Mouse (Mus musculus): Measurements from ENCODE around the gene Lingo4. TPM values are rescaled to one million over a fixed set of nuclear protein-coding genes. Genes with fewer than 3 reads are reported as not detected.

Lingo4 gene
- polyA plus RNA-seq, 1 experiment from 2014 or later = 0.15 TPM

DNA sequence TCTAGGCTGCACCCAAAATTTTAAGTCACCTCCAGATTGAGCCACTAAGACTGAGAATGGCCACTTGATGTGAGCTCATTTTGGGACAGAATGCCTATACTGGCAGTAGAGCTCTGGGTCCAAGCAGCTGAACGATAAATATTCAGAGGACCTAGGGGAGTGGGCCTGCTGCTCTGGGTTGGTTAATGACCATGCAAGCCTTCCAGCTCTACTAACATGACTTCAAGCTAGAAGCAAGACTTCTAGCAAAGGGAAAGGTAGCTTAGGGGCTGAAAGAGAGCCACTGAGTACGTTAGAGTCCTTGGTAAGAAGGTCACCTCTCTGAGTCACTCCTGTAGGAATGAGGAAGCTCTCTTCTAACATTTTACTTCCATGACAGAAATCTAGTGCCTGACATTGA lies 6.2 kb upstream of the Lingo4 start:
- DNase-seq (ENCODE audit: extremely low spot score, low spot score) = no peak
- H3K36me3 ChIP-seq (replicated peaks) = no peaks in the 10 kb centered on the region
- no peaks in the 10 kb centered on the region; the same call in 1 of the 2 replicates for H3K4me1 ChIP-seq
- H3K27me3 ChIP-seq (ENCODE audit: poor library complexity, severe bottlenecking) = peaks cover 9% of the 10 kb centered on the region
- no peaks in the 10 kb centered on the region for H3K9me3 ChIP-seq
- 77% methylated on average over 2 of the region's 2 CpGs for WGBS
- H3K4me3 ChIP-seq = no peak overlapping the region
- H3K27ac ChIP-seq = no peak overlapping the region

DNA sequence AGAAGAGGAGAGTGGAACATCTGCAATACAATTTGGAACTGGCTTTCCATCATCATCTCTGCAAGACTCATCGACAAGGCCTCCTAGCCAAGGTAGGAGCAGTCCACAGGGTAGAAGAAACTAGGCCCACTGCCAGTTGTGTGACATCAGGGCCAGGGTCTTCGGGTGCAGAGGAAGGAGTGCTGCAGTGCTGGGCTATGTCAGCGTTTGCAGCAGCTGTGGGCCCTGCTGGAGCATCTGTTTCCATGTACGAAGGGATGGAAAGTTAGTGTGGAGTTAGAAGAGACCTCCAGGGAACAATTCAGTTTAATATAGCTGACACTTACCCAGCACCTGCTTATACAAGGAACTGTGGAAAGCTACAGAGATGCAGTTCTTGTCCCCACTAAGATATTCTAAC lies 5.3 kb upstream of the Lingo4 start:
- Histone ChIP-seq H3K9me3 (no peaks in the 10 kb centered on the region), H3K27me3 (ENCODE audit: poor library complexity, severe bottlenecking) (peaks cover 18% of the 10 kb centered on the region), H3K4me1 (no peaks in the 10 kb centered on the region; the same call in 1 of the 2 replicates), H3K27ac (no peak overlapping the region), H3K4me3 (no peak overlapping the region), H3K36me3 (replicated peaks) (no peaks in the 10 kb centered on the region)
- 78% methylated on average over 4 of the region's 4 CpGs for WGBS
- no peak for DNase-seq (ENCODE audit: extremely low spot score, low spot score)

DNA sequence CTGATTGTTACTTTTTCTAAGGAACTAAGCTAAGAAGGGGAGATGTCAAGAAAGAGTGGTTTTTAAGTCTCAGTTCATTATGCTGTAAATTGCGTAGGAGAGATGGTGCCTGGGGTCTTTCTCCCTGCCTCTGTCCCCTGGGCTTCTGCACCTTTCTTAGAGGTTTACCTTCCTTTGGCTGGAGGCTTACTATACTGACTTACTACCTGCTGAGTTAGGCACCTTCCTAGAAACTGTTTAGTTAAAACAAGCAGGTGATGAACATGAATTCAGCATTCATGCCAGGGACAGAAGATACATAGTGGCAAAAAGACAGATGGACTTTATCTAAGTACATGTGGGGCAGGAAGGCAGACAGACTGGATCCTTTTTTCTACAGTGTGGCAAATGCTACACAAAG lies 2.0 kb upstream of the Lingo4 start:
- WGBS = 72% methylated on average over 1 of the region's 1 CpGs
- Histone ChIP-seq H3K4me1 (peaks cover 19% of the 10 kb centered on the region), H3K36me3 (replicated peaks) (no peaks in the 10 kb centered on the region), H3K27ac (no peak overlapping the region), H3K4me3 (no peak overlapping the region), H3K27me3 (ENCODE audit: poor library complexity, severe bottlenecking) (peaks cover 51% of the 10 kb centered on the region), H3K9me3 (no peaks in the 10 kb centered on the region)
- no peak for DNase-seq (ENCODE audit: extremely low spot score, low spot score)

DNA sequence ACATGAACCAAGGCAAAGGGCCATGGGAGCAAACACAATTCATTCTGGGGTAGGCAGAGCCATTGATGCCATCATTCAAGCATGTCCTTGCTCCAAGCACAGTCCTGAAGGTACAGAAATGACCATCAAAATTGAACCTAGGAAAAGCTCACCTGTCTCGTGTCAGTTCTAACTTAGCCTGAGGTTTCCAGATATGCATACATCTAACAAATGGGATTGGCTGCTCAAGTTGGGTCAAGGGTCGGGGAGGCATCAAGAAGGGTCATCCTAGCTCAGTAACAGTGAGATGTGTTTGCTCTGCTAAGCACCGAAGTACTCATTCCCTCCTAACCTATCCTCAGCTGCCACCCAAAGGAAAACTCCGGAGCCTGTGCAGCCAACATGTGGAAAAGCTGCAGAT lies 1.5 kb upstream of the Lingo4 start:
- no peak overlapping the region for H3K4me3 ChIP-seq
- WGBS = 86% methylated on average over 4 of the region's 4 CpGs
- H3K27me3 ChIP-seq (ENCODE audit: poor library complexity, severe bottlenecking) = peaks cover 56% of the 10 kb centered on the region
- peaks cover 19% of the 10 kb centered on the region for H3K4me1 ChIP-seq
- no peak overlapping the region for H3K27ac ChIP-seq
- DNase-seq (ENCODE audit: extremely low spot score, low spot score) = no peak
- H3K9me3 ChIP-seq = no peaks in the 10 kb centered on the region
- H3K36me3 ChIP-seq (replicated peaks) = no peaks in the 10 kb centered on the region

DNA sequence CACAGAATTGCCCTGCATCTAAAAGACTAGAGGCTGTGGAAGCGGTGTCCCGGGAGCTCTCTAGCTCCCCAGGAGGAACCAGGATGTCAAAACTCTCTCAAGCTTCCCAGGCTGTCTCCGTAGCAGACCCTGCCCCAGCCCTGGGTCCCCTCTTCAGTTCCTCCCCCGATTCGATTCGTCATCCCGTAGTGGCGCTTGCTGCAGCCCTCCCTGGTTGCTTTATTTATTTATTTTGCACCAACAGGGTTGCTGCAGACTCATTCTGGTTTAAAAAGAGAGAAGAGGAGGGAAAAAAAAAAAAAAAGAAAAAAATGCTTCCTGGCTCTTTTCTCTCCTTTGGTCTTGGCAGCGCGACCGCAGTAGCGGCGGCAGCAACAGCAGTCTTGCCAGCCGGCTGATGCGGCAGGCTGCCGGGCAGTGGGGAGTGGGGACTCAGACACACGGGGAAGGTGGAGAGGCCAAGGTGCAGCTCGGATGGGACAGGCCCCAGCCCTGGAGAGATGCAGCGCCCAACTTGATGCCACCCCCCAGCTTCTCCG lies 695 bp downstream of the Lingo4 start:
- Histone ChIP-seq H3K4me3 (peak overlapping the region; percentile 52), H3K27ac (peak overlapping the region; percentile 67), H3K4me1 (peaks cover 31% of the 10 kb centered on the region), H3K9me3 (no peaks in the 10 kb centered on the region), H3K36me3 (replicated peaks) (no peaks in the 10 kb centered on the region), H3K27me3 (ENCODE audit: poor library complexity, severe bottlenecking) (peaks cover 78% of the 10 kb centered on the region)
- 3% methylated on average over 20 of the region's 20 CpGs for WGBS
- peak; percentile 29 for DNase-seq (ENCODE audit: extremely low spot score, low spot score)

DNA sequence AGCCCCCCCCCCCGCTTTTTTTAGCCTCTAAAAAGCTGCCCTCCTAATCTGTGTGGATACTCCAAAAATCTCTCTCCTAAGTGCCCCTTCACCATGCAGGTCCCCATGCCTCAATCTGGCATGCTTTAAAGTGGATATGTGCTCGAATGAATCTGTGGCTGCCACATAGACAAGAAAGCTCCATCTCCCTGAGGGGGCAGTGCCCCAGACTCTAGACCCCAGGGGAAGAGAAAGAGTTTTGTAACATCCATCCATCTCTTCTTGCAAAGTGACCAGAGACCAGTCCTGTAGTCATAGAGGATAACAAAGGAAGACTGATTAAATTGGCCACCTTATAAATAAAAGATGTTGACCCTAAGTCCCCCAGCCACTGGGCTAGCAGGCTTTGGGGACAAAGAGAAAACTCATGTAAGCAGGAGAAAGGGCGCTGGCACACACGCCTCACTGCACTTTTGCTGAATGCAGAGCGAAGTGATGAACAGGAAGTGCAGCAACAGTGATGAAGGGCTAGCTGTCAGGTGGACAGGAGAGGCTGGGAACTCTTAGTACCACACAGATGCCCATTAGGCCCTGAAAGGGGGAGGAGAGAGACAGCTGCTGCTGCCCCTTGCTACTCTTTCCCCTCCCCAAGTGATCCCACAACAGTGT lies 1.5 kb downstream of the Lingo4 start:
- Histone ChIP-seq H3K9me3 (no peaks in the 10 kb centered on the region), H3K36me3 (replicated peaks) (no peaks in the 10 kb centered on the region), H3K4me1 (peaks cover 39% of the 10 kb centered on the region), H3K27ac (peak overlapping the region; percentile 67), H3K27me3 (ENCODE audit: poor library complexity, severe bottlenecking) (peaks cover 85% of the 10 kb centered on the region), H3K4me3 (peak overlapping the region; percentile 52; the same call in 1 of the 2 replicates)
- DNase-seq (ENCODE audit: extremely low spot score, low spot score) = no peak
- 29% methylated on average over 5 of the region's 5 CpGs for WGBS

DNA sequence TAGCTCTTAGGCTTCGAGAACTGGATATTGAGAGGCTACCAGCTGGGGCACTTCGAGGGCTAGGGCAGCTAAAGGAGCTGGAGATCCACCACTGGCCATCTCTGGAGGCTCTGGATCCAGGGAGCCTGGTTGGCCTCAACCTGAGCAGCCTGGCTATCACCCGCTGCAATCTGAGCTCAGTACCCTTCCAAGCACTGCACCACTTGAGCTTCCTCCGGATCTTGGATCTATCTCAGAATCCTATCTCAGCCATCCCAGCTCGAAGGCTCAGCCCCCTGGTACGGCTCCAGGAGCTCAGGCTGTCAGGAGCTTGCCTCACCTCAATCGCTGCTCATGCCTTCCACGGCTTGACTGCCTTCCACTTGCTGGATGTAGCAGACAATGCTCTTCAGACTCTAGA lies 4.1 kb downstream of the Lingo4 start:
- Histone ChIP-seq H3K9me3 (no peaks in the 10 kb centered on the region), H3K36me3 (replicated peaks) (no peaks in the 10 kb centered on the region), H3K4me1 (peaks cover 41% of the 10 kb centered on the region), H3K4me3 (no peak overlapping the region), H3K27me3 (ENCODE audit: poor library complexity, severe bottlenecking) (peaks cover 74% of the 10 kb centered on the region), H3K27ac (0 out of 2 replicates have a peak overlapping the region, but pooled peaks have one; percentile 30)
- DNase-seq (ENCODE audit: extremely low spot score, low spot score) = no peak
- WGBS = 75% methylated on average over 8 of the region's 8 CpGs

DNA sequence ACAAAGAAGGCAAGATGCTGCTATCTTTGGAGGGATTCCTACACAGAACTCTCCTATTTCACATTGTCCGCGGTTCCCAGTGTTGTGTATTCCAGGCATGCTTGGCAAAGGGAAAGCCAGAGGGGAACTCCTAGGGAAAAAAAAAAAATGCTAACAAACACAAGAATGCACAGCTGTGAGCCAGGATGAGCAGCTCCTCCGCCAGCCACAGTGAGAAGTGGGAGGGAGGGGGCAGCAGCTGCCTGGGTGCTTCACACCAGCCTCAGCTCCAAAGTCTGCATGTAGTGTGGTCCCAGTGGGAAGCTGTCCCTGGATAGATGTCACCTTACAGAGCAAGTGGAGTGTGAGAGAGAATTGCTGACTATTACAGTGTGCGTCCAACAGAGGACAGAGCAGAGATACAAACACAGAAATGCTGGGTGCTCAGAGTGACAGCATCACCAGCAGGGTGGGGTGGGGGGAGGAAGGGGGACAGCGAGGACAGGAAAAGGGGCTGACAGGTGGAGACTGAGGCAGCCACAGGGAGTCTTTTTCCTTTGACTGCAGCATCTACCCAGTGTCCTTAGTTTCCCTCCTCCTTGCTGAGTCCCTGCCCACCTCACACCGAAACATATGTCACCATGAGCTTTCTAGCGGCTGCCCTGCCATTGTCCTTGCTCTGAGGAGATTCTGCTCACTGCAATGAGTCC lies 6.2 kb downstream of the Lingo4 start:
- Histone ChIP-seq H3K27me3 (ENCODE audit: poor library complexity, severe bottlenecking) (peaks cover 54% of the 10 kb centered on the region), H3K4me1 (peaks cover 32% of the 10 kb centered on the region), H3K4me3 (no peak overlapping the region), H3K36me3 (replicated peaks) (no peaks in the 10 kb centered on the region), H3K9me3 (no peaks in the 10 kb centered on the region), H3K27ac (no peak overlapping the region)
- DNase-seq (ENCODE audit: extremely low spot score, low spot score) = no peak
- WGBS = 33% methylated on average over 7 of the region's 7 CpGs

DNA sequence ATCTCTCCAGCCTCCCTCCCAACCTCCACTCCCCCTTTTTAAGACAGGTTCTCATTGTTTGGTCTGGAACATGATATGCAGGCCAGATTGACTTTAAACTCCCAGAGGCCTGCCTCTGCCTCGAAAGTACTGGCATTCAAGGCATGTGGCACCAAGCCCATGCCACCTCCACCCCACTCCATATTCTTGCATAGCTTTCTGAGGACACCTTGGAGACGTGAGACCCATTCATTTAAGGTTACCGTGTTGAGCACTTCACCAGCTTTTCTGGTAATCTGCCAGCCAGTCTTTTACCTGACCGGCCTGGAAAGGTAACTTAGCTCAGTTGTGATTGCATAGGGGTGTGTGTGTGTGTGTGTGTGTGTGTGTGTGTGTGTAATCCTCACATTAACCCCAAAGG lies 7.2 kb downstream of the Lingo4 start:
- WGBS = 77% methylated on average over 4 of the region's 4 CpGs
- H3K4me1 ChIP-seq = peaks cover 22% of the 10 kb centered on the region
- no peak for DNase-seq (ENCODE audit: extremely low spot score, low spot score)

DNA sequence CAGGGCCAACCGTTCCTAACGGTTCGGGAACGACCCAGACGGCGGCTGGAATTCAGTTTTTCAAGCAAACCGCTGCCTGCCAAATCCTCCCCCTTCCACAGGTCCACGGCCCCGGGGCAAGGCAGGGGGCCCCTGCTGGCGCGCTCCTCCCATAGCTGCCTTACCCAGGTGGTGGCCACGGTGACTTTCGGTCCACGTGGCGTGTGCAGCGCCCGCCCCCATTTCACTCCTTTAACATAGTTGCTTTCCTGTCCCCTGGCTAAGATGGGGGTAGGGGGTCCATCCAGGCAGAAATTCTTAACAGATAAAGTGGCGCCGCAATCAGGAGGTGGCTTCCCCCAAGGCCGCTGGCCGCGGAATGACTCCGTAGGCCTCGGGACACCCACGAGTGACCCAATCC lies 14.2 kb downstream of the Lingo4 start:
- 13% methylated on average over 25 of the region's 25 CpGs for WGBS
- H3K4me1 ChIP-seq = peaks cover 20% of the 10 kb centered on the region
- H3K36me3 ChIP-seq (replicated peaks) = no peaks in the 10 kb centered on the region
- no peak for DNase-seq (ENCODE audit: extremely low spot score, low spot score)
- no peaks in the 10 kb centered on the region for H3K9me3 ChIP-seq
- peak overlapping the region; percentile 61 for H3K4me3 ChIP-seq
- peak overlapping the region; percentile 89 for H3K27ac ChIP-seq
- H3K27me3 ChIP-seq (ENCODE audit: poor library complexity, severe bottlenecking) = peaks cover 6% of the 10 kb centered on the region; the same call in 1 of the 2 replicates

More for the DNA sequence above, 7.2 kb downstream of the Lingo4 start:
- Histone ChIP-seq H3K27me3 (ENCODE audit: poor library complexity, severe bottlenecking) (peaks cover 43% of the 10 kb centered on the region), H3K9me3 (no peaks in the 10 kb centered on the region), H3K4me3 (no peak overlapping the region), H3K36me3 (replicated peaks) (no peaks in the 10 kb centered on the region), H3K27ac (no peak overlapping the region)

DNA sequence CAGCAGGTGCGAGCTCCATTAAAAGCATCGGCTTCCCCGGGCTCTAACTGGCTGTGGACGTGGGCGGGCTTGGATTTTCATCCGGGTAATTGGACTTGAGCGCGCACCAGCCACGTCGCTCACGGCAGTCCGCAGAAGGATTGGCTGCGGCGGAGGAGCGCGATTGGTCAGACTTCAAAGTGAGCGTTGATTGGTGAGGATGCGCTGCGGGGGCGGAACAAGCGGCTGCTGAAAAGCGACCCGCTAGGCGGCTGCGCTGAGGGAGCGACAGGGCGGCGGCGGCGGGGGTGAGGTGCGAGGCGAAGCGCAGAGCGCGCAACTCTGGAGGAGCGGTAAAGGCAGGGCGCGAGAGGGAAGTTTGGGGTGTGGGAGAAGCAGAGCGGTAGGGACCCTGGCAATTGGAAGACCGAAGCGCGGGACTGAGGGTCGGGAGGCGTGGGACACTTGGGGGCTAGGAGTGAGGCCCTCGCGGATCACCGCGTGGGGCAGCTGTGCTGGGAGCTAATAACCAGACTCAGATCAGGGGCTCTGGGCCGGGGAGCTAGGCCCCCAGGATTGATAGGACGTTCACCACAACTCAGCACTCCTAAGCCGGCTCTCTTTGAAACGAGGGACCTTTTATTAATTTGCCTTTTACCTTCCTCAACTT lies 14.8 kb downstream of the Lingo4 start, which contains the start of gene Tdrkh:
TSS of gene Tdrkh (plus strand) at position 243 of the 649 bp plus-strand sequence.
- peak; percentile 97 for DNase-seq (ENCODE audit: extremely low spot score, low spot score)
- H3K4me3 ChIP-seq = peak within 1 kb of the TSS; percentile 61
- H3K27me3 ChIP-seq (ENCODE audit: poor library complexity, severe bottlenecking) = peaks cover 6% of the 10 kb centered on the region; the same call in 1 of the 2 replicates
- WGBS = 9% methylated on average over 52 of the region's 52 CpGs
- no peaks in the 10 kb centered on the region for H3K9me3 ChIP-seq
- peak within 1 kb of the TSS; percentile 89 for H3K27ac ChIP-seq
- H3K4me1 ChIP-seq = peaks cover 20% of the 10 kb centered on the region
- H3K36me3 ChIP-seq (replicated peaks) = no peaks in the 10 kb centered on the region

DNA sequence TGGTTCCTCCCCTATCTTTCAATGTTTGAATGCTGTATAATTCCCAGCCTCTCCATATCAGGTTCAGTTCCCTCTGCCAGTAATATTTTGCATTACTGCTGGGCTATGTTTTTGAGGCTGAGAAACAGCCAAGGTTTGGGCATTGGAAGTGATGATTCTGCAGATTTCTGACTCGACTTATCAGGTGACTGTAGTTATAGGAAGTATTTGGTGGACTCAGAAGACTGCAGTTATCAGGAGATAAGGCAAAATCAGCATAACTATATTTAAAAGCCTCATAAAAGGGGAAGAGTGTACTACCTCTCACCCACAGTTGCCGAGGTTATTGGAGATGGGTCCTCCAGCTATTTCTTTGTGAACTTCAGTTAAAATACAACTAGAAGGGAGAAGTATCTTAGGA lies 32.7 kb downstream of the Lingo4 start:
- Histone ChIP-seq H3K27ac (no peak overlapping the region), H3K4me3 (no peak overlapping the region), H3K27me3 (ENCODE audit: poor library complexity, severe bottlenecking) (no peaks in the 10 kb centered on the region), H3K9me3 (no peaks in the 10 kb centered on the region), H3K36me3 (replicated peaks) (peaks cover 9% of the 10 kb centered on the region), H3K4me1 (no peaks in the 10 kb centered on the region)
- no peak for DNase-seq (ENCODE audit: extremely low spot score, low spot score)
- WGBS = 88% methylated on average over 2 of the region's 2 CpGs

DNA sequence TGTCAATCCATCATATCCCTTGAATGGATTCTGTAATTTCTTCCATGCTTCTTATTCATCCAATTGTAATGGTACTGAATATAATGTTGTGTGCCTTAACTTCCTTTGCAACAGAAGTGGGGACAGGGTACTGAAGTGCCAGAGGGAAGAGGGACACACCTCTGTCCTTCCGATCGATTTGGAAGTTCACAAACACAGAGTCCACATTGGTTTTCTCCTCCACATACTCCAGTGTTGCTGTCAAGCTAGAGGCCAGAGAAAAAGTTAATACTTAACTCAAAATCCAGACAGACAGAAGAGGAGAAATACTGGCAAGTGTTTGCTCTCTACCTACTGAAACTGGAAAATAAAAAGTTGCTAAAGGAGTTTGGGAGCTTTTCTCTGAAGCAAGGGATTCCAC lies 36.0 kb downstream of the Lingo4 start:
- Histone ChIP-seq H3K9me3 (no peaks in the 10 kb centered on the region), H3K27me3 (ENCODE audit: poor library complexity, severe bottlenecking) (no peaks in the 10 kb centered on the region), H3K4me1 (no peaks in the 10 kb centered on the region), H3K36me3 (replicated peaks) (no peaks in the 10 kb centered on the region), H3K4me3 (no peak overlapping the region), H3K27ac (no peak overlapping the region)
- WGBS = 91% methylated on average over 2 of the region's 2 CpGs
- no peak for DNase-seq (ENCODE audit: extremely low spot score, low spot score)

All from forebrain, embryonic 10.5 days (tissue).